Mouse (Mus musculus): ENCODE measurements at regions not wholly inside any gene's neighbourhood (a gene's known extent, or its start where the extent isn't known, plus 50 kb on each side); places are given as distances from the start of the nearest gene placed in this dataset.

DNA sequence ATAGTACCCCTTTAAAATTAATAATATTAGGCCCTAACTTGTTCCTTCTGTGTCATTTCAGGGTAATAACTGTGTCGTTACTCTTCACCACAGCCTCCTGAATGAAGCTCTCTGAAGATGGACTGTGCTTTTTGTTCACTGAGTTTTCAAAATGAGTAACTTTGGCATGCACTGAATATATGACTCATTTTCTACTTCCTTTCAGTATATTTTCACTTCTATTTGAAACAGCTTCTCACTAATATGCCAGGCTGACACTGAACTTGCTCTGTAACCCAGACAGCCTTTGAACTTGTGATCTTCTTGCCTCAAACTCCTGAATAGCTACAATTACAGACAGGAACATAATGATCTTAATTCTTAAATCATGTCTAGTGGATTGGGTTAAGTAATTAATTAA is 431.2 kb upstream of the Tenm2 start:
- no peak for DNase-seq (ENCODE audit: low spot score in 2 of 2)

DNA sequence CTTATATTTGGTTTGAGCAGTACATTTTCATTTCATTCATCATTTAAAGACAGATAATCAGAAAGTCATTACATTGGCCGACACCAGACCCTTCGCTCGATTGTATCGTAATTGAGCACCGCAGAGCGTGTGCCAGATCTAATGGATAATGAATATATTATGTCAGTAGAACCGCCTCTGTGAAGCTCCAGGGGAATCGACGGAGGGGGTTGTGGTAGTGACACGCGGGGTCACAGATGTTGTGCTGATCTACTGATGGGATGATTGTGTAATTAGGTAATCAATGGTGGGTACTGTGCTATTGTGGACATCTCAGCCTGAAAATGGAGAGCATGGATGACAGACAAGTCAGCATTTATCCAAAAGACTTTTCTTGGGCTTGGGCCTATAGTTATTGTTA is 414.3 kb upstream of the Tenm2 start:
- DNase-seq (ENCODE audit: low spot score in 2 of 2), result no peak

- no peak for DNase-seq (ENCODE audit: low spot score in 2 of 2)
These were observed 387.5 kb upstream of the Tenm2 start for GRCm38 (mm10) chr11:37623290-37623689.

DNA sequence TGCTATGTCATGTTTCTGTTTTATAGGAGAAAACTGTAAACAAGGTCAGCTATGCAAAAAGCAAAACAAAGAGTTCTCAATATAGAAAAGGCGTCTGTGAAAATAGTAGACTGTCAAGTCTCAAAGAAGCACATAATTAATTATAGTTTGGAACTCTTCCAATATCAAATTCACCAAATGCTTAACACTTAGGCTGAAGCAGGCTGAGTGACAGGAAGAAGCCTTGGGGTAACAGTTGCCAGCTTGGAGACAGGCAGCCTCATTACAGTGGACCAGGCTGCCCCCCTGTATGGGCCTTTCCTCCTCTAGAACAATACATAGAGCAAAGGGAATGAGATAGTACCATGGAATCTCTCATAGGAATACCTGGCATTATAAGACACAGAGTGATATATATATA is 364.8 kb upstream of the Tenm2 start:
- no peak for DNase-seq (ENCODE audit: low spot score in 2 of 2)

DNA sequence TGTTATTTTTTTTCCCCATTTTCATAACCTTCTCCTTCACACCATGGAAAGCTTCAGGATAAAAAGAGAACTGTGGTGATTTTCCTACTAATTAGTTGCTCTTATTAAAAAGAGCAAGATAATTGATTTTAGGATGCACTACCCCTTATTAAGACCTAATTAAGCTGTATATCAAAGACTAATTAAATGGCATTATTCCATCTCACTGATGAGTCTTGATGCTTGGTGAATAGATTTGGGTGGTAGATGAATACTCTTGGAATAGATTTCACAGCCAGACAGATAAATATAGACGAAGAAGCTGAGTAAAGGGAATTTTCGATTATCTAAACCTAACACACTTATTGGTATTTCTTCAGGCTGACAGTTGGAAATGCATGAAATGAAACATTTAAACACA is 346.5 kb upstream of the Tenm2 start:
- DNase-seq (ENCODE audit: low spot score in 2 of 2), result no peak

GRCm38 (mm10) chr11:37533624-37534023 is 297.9 kb upstream of the Tenm2 start:
- peak in 1 of 2 experiments; percentile 12 for DNase-seq (ENCODE audit: low spot score in 2 of 2)

- no peak for DNase-seq (ENCODE audit: low spot score in 2 of 2)
These were observed 296.7 kb upstream of the Tenm2 start for GRCm38 (mm10) chr11:37532476-37532875.

DNA sequence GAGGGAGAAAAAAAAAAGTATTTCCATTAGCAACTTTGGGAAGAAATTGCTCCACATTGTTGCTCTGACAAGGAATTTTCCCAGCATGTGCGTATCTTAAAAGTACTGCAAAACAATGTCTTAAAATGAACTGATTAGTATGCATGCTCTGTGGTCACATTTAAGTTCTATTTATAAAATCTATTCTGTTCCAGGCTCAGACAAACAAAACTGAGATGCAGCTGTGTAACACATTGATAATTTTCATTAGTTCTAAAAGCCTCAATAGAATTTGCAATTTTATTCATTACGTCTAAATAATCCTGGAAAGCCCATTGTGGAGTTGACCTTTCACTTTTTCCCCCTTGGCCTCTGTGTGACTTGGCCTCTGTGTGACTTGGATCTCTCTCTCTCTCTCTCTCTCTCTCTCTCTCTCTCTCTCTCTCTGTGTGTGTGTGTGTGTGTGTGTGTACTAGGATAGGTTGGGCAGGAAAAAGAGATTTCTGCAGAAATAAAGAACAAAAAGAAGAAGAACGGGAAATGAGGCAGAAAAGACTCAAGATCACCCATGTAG is 262.8 kb upstream of the Tenm2 start:
- no peak for DNase-seq (ENCODE audit: low spot score in 2 of 2)

DNA sequence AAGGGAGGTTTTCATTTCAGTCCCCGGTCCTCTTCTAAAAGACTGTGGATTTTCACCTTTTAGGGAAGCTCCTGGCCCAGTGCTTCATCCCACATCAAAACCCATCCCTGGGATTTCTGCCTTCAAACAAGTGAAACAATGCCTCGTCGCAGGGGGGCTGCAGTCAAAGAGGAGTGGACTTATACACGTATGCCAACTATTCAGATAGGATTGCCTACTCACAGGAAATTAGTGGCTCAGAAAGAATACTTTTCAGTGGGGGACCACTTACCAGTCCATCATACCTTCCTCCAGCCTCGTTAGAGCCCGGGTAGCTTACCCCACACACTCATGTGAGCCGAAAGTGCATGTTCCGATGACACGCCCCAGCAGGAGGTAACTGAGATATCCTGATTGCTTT is 262.1 kb upstream of the Tenm2 start:
- DNase-seq (ENCODE audit: low spot score in 2 of 2), result no peak

DNA sequence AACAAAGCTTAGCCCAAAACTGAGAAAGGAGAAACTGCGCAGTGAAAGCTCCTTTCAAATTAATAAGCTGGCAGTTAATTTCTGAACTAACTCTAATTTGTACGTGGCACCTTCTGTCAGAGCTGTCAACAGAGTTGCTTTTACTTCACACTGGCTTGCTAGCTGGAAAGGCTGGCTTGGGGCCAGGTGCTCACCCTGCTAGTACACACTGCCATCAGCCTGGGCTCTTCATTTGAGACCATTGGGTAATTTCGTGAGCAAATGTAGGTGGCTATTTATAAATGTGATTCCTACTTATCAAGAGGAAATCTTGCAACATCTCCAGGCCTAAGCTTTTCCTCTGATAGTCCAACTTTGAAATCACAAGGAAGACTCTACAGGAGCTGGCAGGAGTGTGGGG is 244.5 kb upstream of the Tenm2 start:
- DNase-seq (ENCODE audit: low spot score in 2 of 2), result peak; percentile 45 to 83

GRCm38 (mm10) chr11:37478970-37479482 is 243.3 kb upstream of the Tenm2 start:
- DNase-seq (ENCODE audit: low spot score in 2 of 2), result no peak

DNA sequence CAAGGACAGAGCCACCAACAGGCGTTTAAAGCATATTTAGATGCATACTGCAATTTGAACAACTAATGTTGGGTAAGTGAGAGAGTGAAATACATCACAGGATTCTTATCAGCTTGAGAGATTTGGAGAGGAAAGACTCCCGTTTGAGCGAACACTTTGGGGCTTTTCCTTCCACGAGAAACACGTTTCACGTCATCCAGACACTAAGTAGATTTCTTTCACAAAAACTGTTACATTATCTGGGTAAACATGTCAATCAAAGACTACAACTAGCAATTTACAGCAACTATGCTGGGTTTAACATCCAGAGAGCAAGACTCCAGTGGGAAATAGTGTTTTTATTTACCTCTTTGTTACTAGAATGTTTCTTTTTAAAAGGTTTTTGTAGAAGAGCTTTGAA is 238.3 kb upstream of the Tenm2 start:
- no peak for DNase-seq (ENCODE audit: low spot score in 2 of 2)

DNA sequence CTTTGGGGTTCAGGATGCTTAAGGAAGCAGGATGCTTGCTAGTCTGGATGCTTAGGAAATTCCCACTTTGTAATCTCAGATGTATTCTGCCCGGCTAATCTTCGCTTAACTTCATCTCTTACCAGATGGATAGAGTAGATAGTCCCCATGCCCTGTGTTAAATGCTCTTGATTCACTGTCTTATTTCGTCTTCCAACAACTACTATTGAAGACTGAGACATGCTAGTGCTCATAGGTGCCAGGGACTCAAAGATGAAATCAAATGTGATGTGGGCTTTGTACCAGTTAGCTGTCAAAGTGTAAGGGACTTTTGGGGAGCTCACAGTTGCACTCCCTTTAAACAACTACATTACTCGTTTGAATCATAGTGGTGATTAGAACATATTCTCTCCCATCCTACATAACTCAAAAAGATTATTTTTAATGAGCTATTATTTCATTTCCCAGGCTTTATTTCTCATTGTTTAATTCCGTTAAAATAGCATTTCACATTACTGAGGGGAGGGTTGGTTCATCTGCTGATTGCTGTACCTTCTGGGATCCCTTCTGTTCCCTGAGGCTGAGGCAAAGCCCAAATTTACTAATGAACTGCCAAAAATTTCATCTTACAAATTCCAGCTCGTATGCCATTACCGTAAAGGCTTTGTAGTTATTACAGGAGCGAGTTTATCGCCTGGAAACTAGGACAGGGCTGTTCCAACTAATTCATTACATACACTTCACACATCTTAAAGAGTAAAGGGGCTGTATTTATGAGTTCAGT is 228.1 kb upstream of the Tenm2 start:
- peak; percentile 25 to 82 for DNase-seq (ENCODE audit: low spot score in 2 of 2)

DNA sequence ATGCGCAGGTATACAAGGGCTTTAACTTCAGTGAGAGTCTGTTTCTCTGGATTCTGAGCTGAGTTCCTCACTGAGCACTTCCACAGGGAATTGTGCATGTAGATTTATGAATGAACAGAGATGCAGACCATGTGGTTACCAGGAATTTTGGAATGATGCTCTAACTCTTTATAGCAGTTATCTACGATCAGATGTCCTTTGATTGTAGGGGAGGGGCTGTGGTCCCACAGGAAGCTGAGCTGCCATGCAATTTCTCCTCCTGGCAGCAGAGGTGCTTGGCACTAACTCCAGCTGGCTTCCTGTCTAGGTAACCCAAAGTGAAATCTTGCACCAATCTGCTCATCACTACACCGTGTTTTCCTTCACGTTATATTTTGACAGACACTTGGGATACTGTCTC is 226.6 kb upstream of the Tenm2 start:
- DNase-seq (ENCODE audit: low spot score in 2 of 2), result peak in 1 of 2 experiments; percentile 36

GRCm38 (mm10) chr11:37447361-37447760 is 211.6 kb upstream of the Tenm2 start:
- no peak for DNase-seq (ENCODE audit: low spot score in 2 of 2)

DNA sequence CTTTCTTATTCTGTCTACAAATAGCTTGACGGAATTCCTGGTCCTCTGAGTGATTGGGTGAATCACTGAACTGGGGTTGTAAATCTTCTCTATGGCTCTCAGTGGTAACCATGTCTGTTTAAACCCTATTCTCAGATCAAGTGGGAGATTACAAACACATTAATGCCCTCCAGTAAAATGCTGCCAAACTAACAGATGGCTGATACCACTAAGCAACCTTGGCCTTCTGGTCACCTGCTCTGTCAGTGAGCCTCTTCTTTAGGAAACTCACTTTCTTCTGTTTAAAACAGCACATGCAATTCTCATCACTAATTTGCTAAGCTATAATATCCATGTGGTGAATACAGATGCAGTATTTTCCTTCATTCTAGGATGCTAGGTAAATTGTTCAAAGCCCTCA is 210.9 kb upstream of the Tenm2 start:
- no peak for DNase-seq (ENCODE audit: low spot score in 2 of 2)

GRCm38 (mm10) chr11:37442781-37443180 is 207.0 kb upstream of the Tenm2 start:
- no peak for DNase-seq (ENCODE audit: low spot score in 2 of 2)

GRCm38 (mm10) chr11:37434600-37434999 is 198.8 kb upstream of the Tenm2 start:
- DNase-seq (ENCODE audit: low spot score in 2 of 2), result no peak

DNA sequence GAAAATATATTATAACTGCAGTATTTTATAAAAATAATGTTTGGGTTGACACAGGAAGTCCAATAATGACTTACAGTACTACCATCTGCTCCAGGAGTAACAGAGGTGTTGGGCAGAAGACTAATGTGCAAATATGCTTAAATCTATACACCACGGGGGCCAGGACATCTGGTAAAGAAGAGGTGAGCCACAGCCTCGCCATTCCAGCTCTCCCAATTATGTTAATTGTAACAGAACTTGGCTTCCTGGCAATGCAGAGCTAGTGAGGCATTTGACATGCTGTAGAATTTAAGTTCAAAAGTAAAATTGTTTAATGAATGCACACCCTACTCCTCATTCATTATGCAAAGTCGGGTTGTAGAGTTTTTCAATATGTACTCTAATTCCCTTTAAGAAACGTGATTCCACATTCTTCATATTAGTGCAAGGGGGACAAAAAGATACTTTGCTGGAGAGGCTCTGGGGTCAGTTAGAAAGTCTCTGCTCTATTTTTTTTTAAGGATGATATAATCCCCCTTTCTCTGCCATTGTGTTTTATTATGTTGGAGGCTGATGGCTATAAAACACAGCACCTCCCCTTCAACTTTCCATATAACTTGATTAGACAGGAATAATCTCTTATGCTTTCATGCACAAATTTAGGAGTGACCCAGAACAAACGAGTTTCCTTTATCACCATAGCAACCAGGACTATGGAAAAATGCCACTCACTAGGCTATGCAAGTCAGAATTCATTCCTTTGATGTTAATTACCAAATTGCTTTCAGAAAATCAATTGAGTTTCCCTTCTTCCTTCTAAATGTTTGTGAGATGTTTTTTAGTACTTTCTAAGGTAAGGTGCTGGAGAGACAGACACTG is 188.8 kb upstream of the Tenm2 start:
- no peak for DNase-seq (ENCODE audit: low spot score in 2 of 2)

DNA sequence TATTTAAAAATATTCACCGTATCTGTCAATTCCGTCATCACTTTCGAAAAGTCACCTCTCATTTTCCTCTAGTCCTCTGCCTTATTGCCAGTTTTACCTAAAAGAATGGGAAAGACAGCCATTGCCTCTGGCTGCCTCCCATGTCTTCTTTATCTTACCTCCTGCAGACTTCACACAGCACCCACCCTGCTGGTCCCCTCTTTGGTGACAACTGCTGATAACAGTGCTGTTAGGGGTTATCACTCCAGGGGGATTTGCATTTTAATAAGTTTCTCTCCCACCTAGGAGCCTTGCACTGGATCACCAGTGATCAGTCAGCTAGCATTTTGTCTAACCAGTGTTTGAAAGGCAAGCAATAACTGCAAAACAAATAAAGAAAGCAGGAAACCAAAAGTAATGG is 177.1 kb upstream of the Tenm2 start:
- no peak for DNase-seq (ENCODE audit: low spot score in 2 of 2)

DNA sequence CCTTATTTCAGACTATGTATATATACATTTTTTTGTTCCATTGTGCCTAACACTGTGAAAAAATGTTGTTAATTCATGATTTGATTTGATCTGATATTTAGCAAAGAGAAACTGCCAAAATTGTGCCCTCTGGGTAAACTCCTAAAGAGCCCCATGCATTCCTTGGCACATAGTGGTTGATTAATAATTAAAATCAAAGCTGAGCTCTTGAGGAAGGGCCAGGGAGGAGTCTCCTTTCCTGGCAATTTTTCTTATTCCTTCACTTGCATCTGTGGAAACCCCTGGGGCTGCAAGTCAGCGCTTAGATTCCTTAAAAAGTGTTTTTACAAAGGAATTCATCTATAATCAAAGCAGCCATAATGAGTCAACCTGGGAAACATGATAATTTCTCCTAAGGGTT is 132.2 kb upstream of the Tenm2 start:
- no peak for DNase-seq (ENCODE audit: low spot score in 2 of 2)

GRCm38 (mm10) chr11:37364430-37364829 is 128.7 kb upstream of the Tenm2 start:
- DNase-seq (ENCODE audit: low spot score in 2 of 2), result peak; percentile 60 to 92
